Mouse (Mus musculus) heart, adult 9 months (tissue): ENCODE data around the gene Slc35c1.

Source experiments
- DNase-seq, 2 experiments: peaks; one replicate each; pipeline ENCODE4 v3.0.0; 2022; ENCODE audit warnings: low spot score in 2 of 2

The Slc35c1 gene

DNA sequence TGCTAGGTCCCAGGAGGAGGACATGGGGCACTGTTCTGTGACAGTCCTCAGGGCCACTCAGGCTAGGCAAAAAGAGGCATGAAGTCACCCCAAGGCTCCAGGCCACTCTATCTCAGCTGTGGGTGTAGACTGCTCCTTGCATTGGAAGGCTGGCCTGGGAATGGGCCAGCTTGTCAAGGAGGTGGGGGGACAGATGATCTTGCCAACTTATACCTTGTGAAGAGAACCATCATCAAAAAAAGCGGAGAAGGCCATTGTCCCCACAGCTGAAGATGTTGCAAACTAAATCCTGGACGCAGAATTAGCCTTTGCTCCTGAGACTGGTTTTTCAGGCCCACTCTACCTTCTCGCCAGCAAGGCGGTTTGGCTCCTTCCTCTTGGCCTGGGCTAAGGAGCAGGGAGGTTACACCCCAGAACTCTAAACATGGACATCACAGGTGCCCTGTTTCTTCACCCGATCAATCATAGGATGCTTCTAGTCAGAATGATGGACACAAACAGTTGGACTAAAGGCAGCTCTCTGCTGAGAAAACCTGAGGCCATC is 56.5 kb downstream of the Slc35c1 start:
- no peak for DNase-seq
